Mouse (Mus musculus) embryonic facial prominence, embryonic 13.5 days (tissue): ENCODE data around the gene Socs5. TPM values are rescaled to one million over a fixed set of nuclear protein-coding genes. Genes with fewer than 3 reads are reported as not detected.

Experiments
- ATAC-seq: fragments of 200-750 bp; cut with Nextera tagmentation; 2 replicates; pipeline ENCODE4 v1.8.0; 2017; ENCODE audit warnings: low read depth; ENCODE audit not compliant: insufficient number of reproducible peaks, insufficient read depth, low FRiP score, low TSS enrichment
- H3K27ac ChIP-seq: fragments of 300-500 bp; sonication (generic); 2 replicates; pipeline ENCODE4 v1.5.1; 2015; ENCODE audit warnings: moderate library complexity, mild to moderate bottlenecking, inconsistent platforms
- H3K27me3 ChIP-seq: fragments of 300-500 bp; sonication (generic); 2 replicates; pipeline ENCODE4 v1.6.1; 2015; ENCODE audit warnings: mild to moderate bottlenecking, inconsistent platforms
- H3K36me3 ChIP-seq: fragments of 300-500 bp; sonication (generic); 2 replicates; pipeline ENCODE4 v1.6.1; 2015; ENCODE audit warnings: mild to moderate bottlenecking, inconsistent platforms
- H3K4me1 ChIP-seq: fragments of 300-500 bp; sonication (generic); 2 replicates; pipeline ENCODE4 v1.6.1; 2015; ENCODE audit warnings: inconsistent platforms
- H3K4me2 ChIP-seq: fragments of 300-500 bp; sonication (generic); 2 replicates; pipeline ENCODE4 v1.6.1; 2015; ENCODE audit warnings: moderate library complexity, mild to moderate bottlenecking, inconsistent platforms
- H3K4me3 ChIP-seq: fragments of 300-500 bp; sonication (generic); 2 replicates; pipeline ENCODE4 v1.5.1; 2015; ENCODE audit warnings: mild to moderate bottlenecking, inconsistent platforms
- H3K9ac ChIP-seq: fragments of 300-500 bp; sonication (generic); 2 replicates; pipeline ENCODE4 v1.6.1; 2015; ENCODE audit warnings: mild to moderate bottlenecking, inconsistent platforms
- H3K9me3 ChIP-seq: fragments of 300-500 bp; sonication (generic); 2 replicates; pipeline ENCODE4 v1.6.1; 2016; ENCODE audit warnings: inconsistent platforms
- WGBS: fragments of 180-500 bp; shearing (Covaris S2); methylation state at CpG from one replicate; pipeline ENCODE4 v1.1.7; 2015; ENCODE audit warnings: mixed read lengths; 5-methylcytosine and 5-hydroxymethylcytosine counted together
- polyA plus RNA-seq: library from polyadenylated mRNA; unstranded; fragments of >200 nt; fragmentation: Nextera tagmentation; extraction: Ambion mirVana; gene quantifications from 2 replicates; pipeline ENCODE4 v1.2.1, GENCODE M21; 2015

Socs5 gene
- polyA plus RNA-seq, 1 experiment from 2014 or later = 19.7 TPM

DNA sequence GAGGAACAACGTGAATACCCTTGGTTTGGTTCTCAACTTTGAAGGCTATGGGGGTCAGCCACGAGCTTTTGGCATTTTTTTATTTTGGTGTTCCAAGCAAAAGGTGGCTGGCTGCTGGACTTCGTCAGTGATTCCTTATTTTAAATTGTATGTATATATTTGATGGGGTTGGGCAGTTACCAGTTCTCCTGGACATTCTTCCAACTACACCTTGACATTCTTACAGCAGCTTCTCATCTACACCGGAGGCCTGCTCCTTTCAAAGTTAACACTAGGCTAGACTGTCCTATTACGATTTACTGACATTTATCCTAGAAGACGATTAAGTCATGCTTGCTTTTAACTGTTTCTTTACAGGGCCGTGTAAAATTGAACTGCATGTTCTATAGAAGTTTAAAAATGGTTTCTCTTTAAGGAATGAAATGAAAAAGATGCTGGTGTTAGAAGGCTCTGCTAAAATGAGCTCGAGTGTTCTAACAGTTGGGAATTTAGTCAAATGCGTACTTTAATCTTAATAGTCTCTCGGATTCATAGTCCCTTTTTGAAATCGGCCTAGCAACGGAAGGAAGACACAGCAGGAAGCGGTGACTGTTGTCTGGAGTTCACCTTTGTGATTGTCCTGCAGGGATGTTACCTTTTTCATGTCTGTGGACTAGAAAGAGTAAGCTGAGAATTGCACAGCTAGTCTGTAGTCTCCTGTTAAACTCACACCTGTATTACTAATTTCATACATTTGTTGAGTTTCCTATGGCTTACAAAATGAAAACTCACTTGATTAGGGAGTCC lies 1.2 kb downstream of the Socs5 start:
- Histone ChIP-seq H3K4me2 (peak overlapping the region; percentile 67), H3K9ac (peak overlapping the region; percentile 89), H3K4me3 (peak overlapping the region; percentile 72), H3K4me1 (peaks cover 21% of the 10 kb centered on the region), H3K27me3 (no peaks in the 10 kb centered on the region), H3K9me3 (no peaks in the 10 kb centered on the region), H3K36me3 (no peaks in the 10 kb centered on the region), H3K27ac (peak overlapping the region; percentile 88; the same call in 1 of the 2 replicates)
- ATAC-seq = no peak
- 41% methylated on average over 13 of the region's 13 CpGs for WGBS

DNA sequence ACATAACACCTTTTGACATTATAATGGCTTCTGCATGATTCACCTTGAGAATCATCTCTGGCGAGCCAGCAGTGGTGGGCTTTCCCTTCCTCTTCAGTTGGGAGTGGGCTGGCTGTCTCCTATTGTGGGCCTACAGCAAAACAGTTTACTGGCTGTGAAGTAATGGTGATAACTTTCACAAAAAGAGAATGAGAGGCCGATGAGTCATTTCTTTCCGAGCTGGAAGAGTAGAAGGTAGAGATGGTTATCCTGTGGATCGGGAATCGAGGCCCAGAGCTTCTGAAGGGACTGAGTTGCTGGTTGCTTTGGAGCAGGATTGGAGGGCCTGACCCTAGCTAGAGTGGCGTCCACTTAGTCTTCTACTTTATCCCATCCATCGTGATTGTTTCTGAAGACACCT lies 2.0 kb downstream of the Socs5 start:
- Histone ChIP-seq H3K4me3 (no peak overlapping the region), H3K4me1 (peaks cover 21% of the 10 kb centered on the region), H3K9ac (no peak overlapping the region), H3K27me3 (no peaks in the 10 kb centered on the region), H3K36me3 (no peaks in the 10 kb centered on the region), H3K27ac (no peak overlapping the region), H3K4me2 (0 out of 2 replicates have a peak overlapping the region, but pooled peaks have one; percentile 24), H3K9me3 (no peaks in the 10 kb centered on the region)
- 83% methylated on average over 7 of the region's 7 CpGs for WGBS
- ATAC-seq = no peak

DNA sequence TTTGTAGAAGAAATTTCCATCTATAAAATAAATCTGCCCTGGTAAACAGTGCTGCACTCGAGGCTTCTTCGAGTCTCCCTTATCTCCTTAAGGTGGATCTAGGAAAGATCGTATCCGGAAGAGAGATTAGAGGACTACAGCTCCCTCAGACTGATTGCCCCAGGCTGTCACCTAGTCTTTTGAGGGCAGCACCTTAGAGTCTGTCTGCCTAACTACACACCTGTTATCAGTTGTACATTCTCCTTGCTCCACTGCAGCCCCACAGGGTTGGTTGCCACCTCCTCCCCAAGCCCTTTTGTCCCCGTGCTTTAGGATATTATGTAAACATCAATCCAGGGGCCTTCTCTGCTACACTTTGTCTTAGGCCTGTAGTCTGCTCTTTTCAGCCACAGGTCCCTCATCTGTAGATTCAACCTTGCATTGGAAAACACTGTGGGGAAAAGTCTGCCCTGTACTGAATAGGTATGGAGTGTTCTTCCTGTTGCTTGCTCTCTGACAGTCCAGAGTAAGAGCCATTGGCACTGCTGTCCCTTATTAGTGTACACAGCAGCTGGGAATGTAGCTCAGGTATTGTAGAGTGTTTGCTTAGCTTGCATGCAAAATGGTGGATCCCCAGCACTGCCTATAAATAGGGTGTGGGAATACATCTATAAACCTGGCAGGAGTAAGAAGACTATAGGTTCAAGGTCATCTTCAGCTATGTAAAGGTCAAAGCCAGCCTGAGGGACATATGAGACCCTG lies 5.5 kb downstream of the Socs5 start:
- Histone ChIP-seq H3K27ac (no peak overlapping the region), H3K4me2 (no peak overlapping the region), H3K4me3 (no peak overlapping the region), H3K4me1 (peaks cover 13% of the 10 kb centered on the region), H3K27me3 (no peaks in the 10 kb centered on the region), H3K9ac (no peak overlapping the region), H3K36me3 (no peaks in the 10 kb centered on the region), H3K9me3 (no peaks in the 10 kb centered on the region)
- WGBS = 61% methylated on average over 5 of the region's 5 CpGs
- ATAC-seq = no peak

DNA sequence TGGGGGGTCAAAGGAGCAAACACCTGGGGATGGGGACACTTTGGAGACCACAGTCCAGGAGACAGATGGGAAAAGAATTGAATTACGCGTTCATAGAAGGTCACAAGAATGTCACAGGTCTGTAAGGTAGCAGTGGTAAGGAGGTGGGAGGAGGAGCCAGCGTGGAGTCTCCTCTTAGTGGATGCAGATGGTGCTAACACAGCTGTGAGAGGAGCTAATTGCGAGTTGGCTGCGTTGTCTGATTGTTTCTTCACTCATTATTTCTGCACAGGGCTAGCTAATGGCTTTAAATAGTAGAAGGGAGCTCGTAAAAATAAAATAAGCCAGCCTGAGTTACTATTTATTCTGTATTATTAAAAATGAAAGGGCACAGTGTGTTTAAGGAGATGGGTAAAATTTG lies 8.1 kb downstream of the Socs5 start:
- 60% methylated on average over 6 of the region's 6 CpGs for WGBS
- Histone ChIP-seq H3K4me3 (no peak overlapping the region), H3K4me2 (no peak overlapping the region), H3K9me3 (no peaks in the 10 kb centered on the region), H3K36me3 (no peaks in the 10 kb centered on the region), H3K27me3 (no peaks in the 10 kb centered on the region), H3K9ac (no peak overlapping the region), H3K27ac (no peak overlapping the region), H3K4me1 (peaks cover 6% of the 10 kb centered on the region; the same call in 1 of the 2 replicates)
- no peak for ATAC-seq

DNA sequence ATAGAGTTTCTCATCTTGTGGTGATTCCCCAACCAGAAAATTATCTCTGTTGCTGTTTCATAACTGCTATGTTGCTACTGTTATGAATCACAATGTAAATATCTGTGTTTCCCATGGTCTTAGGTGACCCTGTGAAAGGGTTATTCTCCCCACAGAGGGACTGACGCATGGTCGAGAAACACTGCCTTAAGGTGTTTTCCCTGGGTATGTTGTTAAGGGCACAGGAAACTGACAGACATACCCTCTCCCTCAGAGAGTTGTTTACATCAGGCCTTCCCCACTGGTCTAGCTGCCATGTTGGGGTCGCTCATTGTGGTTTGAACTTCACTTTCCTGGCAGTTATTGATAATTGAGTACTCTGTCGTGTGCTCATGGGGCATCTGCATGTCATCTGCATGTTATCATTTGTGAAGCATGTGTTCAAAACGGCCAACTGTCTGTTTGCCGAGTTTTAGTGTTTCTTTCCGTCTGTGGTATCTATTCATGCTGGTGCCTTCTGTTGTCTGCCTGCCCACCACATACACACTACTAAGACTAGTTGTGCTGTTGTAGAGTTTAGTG lies 11.6 kb downstream of the Socs5 start:
- Histone ChIP-seq H3K27me3 (no peaks in the 10 kb centered on the region), H3K36me3 (peaks cover 29% of the 10 kb centered on the region), H3K4me3 (no peak overlapping the region), H3K4me2 (no peak overlapping the region), H3K27ac (no peak overlapping the region), H3K4me1 (no peaks in the 10 kb centered on the region), H3K9me3 (no peaks in the 10 kb centered on the region), H3K9ac (no peak overlapping the region)
- no peak for ATAC-seq
- 80% methylated on average over 7 of the region's 7 CpGs for WGBS

DNA sequence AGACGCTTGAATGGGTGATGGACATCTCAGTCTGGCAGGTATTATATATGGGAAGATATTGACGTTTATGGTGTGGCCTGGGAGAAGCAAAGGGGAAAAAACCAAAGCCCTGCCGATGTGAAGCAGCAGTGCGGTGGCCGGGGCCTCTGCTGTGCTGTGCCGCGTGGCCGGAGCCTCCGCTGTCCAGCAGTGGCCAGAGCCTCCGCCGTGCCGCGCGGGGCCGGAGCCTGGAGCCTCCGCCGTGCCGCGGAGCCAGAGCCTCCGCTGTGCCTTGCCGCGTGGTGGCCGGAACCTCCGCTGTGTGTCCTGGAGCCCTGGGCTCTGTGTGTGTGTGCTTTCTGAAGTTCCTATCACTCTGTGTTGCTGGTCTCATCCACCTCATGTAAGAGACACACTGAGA lies 17.9 kb downstream of the Socs5 start:
- H3K27ac ChIP-seq = no peak overlapping the region
- peaks cover 7% of the 10 kb centered on the region; the same call in 1 of the 2 replicates for H3K4me1 ChIP-seq
- ATAC-seq = no peak
- H3K4me3 ChIP-seq = peak overlapping the region; percentile 27
- peaks cover 53% of the 10 kb centered on the region for H3K36me3 ChIP-seq
- WGBS = 57% methylated on average over 24 of the region's 24 CpGs
- peak overlapping the region; percentile 63 for H3K9ac ChIP-seq
- H3K27me3 ChIP-seq = no peaks in the 10 kb centered on the region
- H3K4me2 ChIP-seq = peak overlapping the region; percentile 56
- peaks cover 5% of the 10 kb centered on the region; the same call in 1 of the 2 replicates for H3K9me3 ChIP-seq

DNA sequence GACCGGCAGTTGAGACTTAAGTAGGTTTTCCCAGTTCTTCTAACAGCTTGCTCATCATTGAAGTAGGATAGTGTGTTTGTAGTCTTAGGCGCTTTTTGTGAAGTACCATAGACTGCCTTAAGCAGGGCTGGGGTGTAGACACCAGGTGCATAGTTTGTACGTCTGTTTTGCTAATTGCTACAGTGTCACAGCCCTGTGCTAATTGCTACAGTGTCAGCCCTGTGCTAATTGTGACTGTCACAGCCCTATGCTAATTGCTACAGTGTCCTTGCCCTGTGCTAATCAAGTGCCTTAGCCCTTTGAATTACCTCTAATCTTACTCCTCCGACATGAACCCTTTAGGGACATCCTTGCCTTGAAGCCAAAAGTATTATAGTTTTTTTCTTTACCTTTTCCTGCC lies 24.8 kb downstream of the Socs5 start:
- Histone ChIP-seq H3K9me3 (no peaks in the 10 kb centered on the region), H3K4me1 (peaks cover 3% of the 10 kb centered on the region; the same call in 1 of the 2 replicates), H3K4me3 (no peak overlapping the region), H3K27ac (no peak overlapping the region), H3K4me2 (no peak overlapping the region), H3K27me3 (no peaks in the 10 kb centered on the region), H3K36me3 (peaks cover 29% of the 10 kb centered on the region), H3K9ac (no peak overlapping the region)
- WGBS = 77% methylated on average over 4 of the region's 4 CpGs
- no peak for ATAC-seq

DNA sequence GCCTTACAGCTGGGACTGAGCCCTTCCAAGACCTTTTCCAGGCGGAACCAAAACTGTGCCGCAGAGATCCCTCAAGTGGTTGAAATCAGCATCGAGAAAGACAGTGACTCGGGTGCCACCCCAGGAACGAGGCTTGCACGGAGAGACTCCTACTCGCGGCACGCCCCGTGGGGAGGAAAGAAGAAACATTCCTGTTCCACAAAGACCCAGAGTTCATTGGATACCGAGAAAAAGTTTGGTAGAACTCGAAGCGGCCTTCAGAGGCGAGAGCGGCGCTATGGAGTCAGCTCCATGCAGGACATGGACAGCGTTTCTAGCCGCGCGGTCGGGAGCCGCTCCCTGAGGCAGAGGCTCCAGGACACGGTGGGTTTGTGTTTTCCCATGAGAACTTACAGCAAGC lies 26.3 kb downstream of the Socs5 start:
- peak overlapping the region; percentile 9; the same call in 1 of the 2 replicates for H3K4me2 ChIP-seq
- H3K9me3 ChIP-seq = no peaks in the 10 kb centered on the region
- no peak for ATAC-seq
- H3K4me1 ChIP-seq = peaks cover 3% of the 10 kb centered on the region; the same call in 1 of the 2 replicates
- 72% methylated on average over 23 of the region's 23 CpGs for WGBS
- no peak overlapping the region for H3K4me3 ChIP-seq
- H3K27me3 ChIP-seq = no peaks in the 10 kb centered on the region
- H3K27ac ChIP-seq = no peak overlapping the region
- no peak overlapping the region for H3K9ac ChIP-seq
- peaks cover 36% of the 10 kb centered on the region for H3K36me3 ChIP-seq

DNA sequence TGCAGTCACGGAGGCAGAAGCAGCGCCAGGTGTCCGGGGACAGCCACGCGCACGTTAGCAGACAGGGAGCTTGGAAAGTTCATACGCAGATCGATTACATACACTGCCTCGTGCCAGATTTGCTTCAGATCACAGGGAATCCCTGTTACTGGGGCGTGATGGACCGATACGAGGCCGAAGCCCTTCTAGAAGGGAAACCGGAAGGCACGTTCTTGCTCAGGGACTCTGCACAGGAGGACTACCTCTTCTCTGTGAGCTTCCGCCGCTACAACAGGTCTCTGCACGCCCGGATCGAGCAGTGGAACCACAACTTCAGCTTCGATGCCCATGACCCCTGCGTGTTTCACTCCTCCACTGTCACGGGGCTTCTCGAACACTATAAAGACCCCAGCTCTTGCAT lies 27.2 kb downstream of the Socs5 start:
- 94% methylated on average over 24 of the region's 24 CpGs for WGBS
- H3K9me3 ChIP-seq = no peaks in the 10 kb centered on the region
- no peak overlapping the region for H3K9ac ChIP-seq
- no peaks in the 10 kb centered on the region for H3K27me3 ChIP-seq
- peaks cover 3% of the 10 kb centered on the region; the same call in 1 of the 2 replicates for H3K4me1 ChIP-seq
- no peak overlapping the region for H3K27ac ChIP-seq
- H3K36me3 ChIP-seq = peaks cover 37% of the 10 kb centered on the region
- H3K4me3 ChIP-seq = no peak overlapping the region
- ATAC-seq = no peak
- no peak overlapping the region for H3K4me2 ChIP-seq

DNA sequence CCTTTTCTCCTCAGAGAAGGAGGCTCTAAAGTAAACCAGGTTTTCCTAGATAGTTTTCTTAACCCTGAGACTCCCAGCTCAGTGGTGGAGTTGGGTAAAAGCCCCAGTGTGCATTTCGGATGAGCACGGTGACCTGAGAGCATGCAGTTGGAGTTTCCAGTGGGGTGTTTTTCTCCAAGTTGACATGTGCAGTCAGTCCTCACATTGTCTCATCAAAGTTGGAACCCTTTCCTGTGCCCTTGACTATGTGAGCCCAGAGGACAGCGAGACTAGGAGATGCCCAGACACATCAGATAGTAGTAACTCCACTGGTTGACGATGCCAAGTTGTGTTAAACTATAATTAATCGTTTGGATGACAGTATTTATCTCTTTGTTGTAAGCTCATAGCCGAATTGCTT lies 28.3 kb downstream of the Socs5 start:
- Histone ChIP-seq H3K36me3 (peaks cover 33% of the 10 kb centered on the region), H3K27me3 (no peaks in the 10 kb centered on the region), H3K4me1 (peaks cover 3% of the 10 kb centered on the region; the same call in 1 of the 2 replicates), H3K4me2 (no peak overlapping the region), H3K9me3 (no peaks in the 10 kb centered on the region), H3K4me3 (no peak overlapping the region), H3K9ac (no peak overlapping the region), H3K27ac (no peak overlapping the region)
- ATAC-seq = no peak
- WGBS = 91% methylated on average over 6 of the region's 6 CpGs

DNA sequence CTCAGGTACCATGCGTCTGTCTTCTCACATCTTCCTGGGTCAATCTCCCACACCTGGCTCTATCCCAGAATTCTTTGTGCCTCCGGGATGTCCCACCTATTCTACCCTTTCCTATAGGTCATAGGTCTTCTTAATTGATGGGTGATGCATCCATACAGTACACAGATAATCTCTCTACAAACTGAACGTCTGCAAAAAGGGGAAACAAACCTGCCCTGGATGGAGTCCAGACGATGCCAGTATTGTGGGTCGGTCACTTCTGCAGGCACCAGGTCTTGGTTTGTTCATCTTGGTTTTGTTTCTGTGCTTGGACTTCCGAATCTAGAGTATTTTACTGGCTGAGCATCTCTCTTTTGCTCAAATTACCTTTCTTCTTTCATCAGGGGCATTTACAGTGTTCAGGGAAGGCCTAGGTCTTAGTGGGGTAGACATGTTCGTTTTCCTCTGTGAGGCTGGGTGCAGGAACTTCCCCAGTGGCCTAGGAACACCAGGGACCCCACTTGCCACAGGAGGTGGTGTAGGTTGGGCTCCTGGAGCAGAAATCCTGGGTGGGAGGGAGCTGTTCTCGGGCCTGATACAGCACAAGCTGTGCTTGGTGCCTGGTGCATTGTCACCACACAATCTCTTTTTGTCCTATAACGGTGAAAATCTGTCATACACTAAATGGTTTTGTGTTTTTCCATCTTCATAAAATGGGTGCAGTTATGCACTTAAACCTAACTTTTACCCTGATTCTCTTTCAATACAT lies 33.9 kb downstream of the Socs5 start:
- no peak overlapping the region for H3K4me3 ChIP-seq
- no peak overlapping the region for H3K4me2 ChIP-seq
- H3K9me3 ChIP-seq = 0 out of 2 replicates have a peak, but pooled peaks cover 3% of the 10 kb centered on the region
- H3K4me1 ChIP-seq = peaks cover 11% of the 10 kb centered on the region; the same call in 1 of the 2 replicates
- WGBS = 88% methylated on average over 9 of the region's 9 CpGs
- no peak overlapping the region for H3K9ac ChIP-seq
- H3K36me3 ChIP-seq = peaks cover 14% of the 10 kb centered on the region
- H3K27ac ChIP-seq = peak overlapping the region; percentile 28; the same call in 1 of the 2 replicates
- no peaks in the 10 kb centered on the region for H3K27me3 ChIP-seq
- ATAC-seq = no peak
